In genomic region chr9:59733075-59733474, GRCm38 (mm10) we compare ENCODE assay signal across 27 mouse cellular contexts. TPM values are rescaled to one million over a fixed set of nuclear protein-coding genes. Genes with fewer than 3 reads are reported as not detected.
DNase-seq lines count a peak whose midpoint lies in the region; ATAC-seq and TF ChIP-seq lines count a peak whose summit lies in the region.
"Had no signal": no experiment of that assay in that cellular context is flagged by ENCODE, and none has a peak within 500 bp of the region (broad histone marks: within the 10 kb centered on the region; RNA-seq: fewer than 3 reads in every experiment).

No protein-coding gene starts in this region.

- H3K4me3 ChIP-seq in limb, embryonic 14.5 days (replicated peaks; ENCODE audit: low read length) = no peak overlapping the region
- no peak overlapping the region for H3K4me3 ChIP-seq in limb, embryonic 10.5 days
- H3K4me3 ChIP-seq in midbrain, embryonic 11.5 days (ENCODE audit: low read depth, low read length) = no peak overlapping the region
- H3K4me3 ChIP-seq in midbrain, embryonic 13.5 days (replicated peaks) = no peak overlapping the region
- no peak overlapping the region for H3K4me3 ChIP-seq in limb, embryonic 15.5 days
- H3K4me3 ChIP-seq in stomach, postnatal 0 days (ENCODE audit: low read depth, low read length) = no peak overlapping the region
- H3K4me3 ChIP-seq in forebrain, embryonic 11.5 days (ENCODE audit: low read depth, low read length) = no peak overlapping the region
- H3K4me3 ChIP-seq: embryonic facial prominence, embryonic 12.5 days; gastrocnemius, adult 2 months; hindbrain, embryonic 13.5 days; kidney, embryonic 15.5 days had no signal

- no peak for TF ChIP-seq EP300 in stomach, postnatal 0 days (optimal IDR thresholded peaks at IDR 0.05)

- H3K36me3 ChIP-seq in limb, embryonic 14.5 days (ENCODE audit: control insufficient read depth, insufficient read depth, low read length) = no peaks in the 10 kb centered on the region; the same call in 1 of the 2 replicates
- H3K36me3 ChIP-seq in limb, embryonic 10.5 days = peaks cover 13% of the 10 kb centered on the region
- H3K36me3 ChIP-seq in midbrain, embryonic 11.5 days (ENCODE audit: control insufficient read depth, insufficient read depth, low read length) = no peaks in the 10 kb centered on the region
- H3K36me3 ChIP-seq in midbrain, embryonic 13.5 days = peaks cover 9% of the 10 kb centered on the region
- H3K36me3 ChIP-seq in limb, embryonic 15.5 days = no peaks in the 10 kb centered on the region
- H3K36me3 ChIP-seq in stomach, postnatal 0 days (ENCODE audit: control insufficient read depth, insufficient read depth, low read length) = no peaks in the 10 kb centered on the region
- H3K36me3 ChIP-seq in forebrain, embryonic 11.5 days (ENCODE audit: control insufficient read depth, insufficient read depth, low read length) = no peaks in the 10 kb centered on the region
- H3K36me3 ChIP-seq: embryonic facial prominence, embryonic 12.5 days had no signal

- H3K9ac ChIP-seq in limb, embryonic 14.5 days (ENCODE audit: low read depth, low read length, severe bottlenecking) = no peak overlapping the region
- no peak overlapping the region for H3K9ac ChIP-seq in midbrain, embryonic 11.5 days (ENCODE audit: low read length)
- no peak overlapping the region for H3K9ac ChIP-seq in midbrain, embryonic 13.5 days (replicated peaks)
- H3K9ac ChIP-seq in limb, embryonic 15.5 days = no peak overlapping the region
- no peak overlapping the region for H3K9ac ChIP-seq in stomach, postnatal 0 days (ENCODE audit: low read length)
- H3K9ac ChIP-seq in forebrain, embryonic 11.5 days (ENCODE audit: low read length) = no peak overlapping the region
- H3K9ac ChIP-seq: embryonic facial prominence, embryonic 12.5 days; hindbrain, embryonic 13.5 days; kidney, embryonic 15.5 days had no signal

- H3K4me2 ChIP-seq in limb, embryonic 14.5 days (replicated peaks; ENCODE audit: low read depth, low read length, severe bottlenecking) = no peak overlapping the region
- no peak overlapping the region for H3K4me2 ChIP-seq in midbrain, embryonic 11.5 days
- no peak overlapping the region for H3K4me2 ChIP-seq in midbrain, embryonic 13.5 days (replicated peaks)
- H3K4me2 ChIP-seq in limb, embryonic 15.5 days = no peak overlapping the region
- no peak overlapping the region for H3K4me2 ChIP-seq in stomach, postnatal 0 days (replicated peaks; ENCODE audit: low read depth)
- no peak overlapping the region for H3K4me2 ChIP-seq in forebrain, embryonic 11.5 days (ENCODE audit: low read depth, low read length, severe bottlenecking)
- H3K4me2 ChIP-seq: embryonic facial prominence, embryonic 12.5 days; hindbrain, embryonic 13.5 days; kidney, embryonic 15.5 days; liver, embryonic 11.5 days had no signal

- no peak for TF ChIP-seq CTCF in stomach, postnatal 0 days (IDR thresholded peaks at IDR 0.05; ENCODE audit: low read depth)

- no peaks in the 10 kb centered on the region for H3K27me3 ChIP-seq in limb, embryonic 14.5 days (ENCODE audit: control insufficient read depth, insufficient read depth, low read length)
- no peaks in the 10 kb centered on the region for H3K27me3 ChIP-seq in limb, embryonic 10.5 days (ENCODE audit: low read depth, poor library complexity, severe bottlenecking)
- H3K27me3 ChIP-seq in midbrain, embryonic 11.5 days (ENCODE audit: control insufficient read depth, insufficient read depth, low read length) = no peaks in the 10 kb centered on the region
- H3K27me3 ChIP-seq in midbrain, embryonic 13.5 days = no peaks in the 10 kb centered on the region
- no peaks in the 10 kb centered on the region for H3K27me3 ChIP-seq in limb, embryonic 15.5 days
- no peaks in the 10 kb centered on the region for H3K27me3 ChIP-seq in stomach, postnatal 0 days (ENCODE audit: control insufficient read depth, insufficient read depth, low read length)
- H3K27me3 ChIP-seq in forebrain, embryonic 11.5 days (ENCODE audit: control insufficient read depth, insufficient read depth, low read length) = no peaks in the 10 kb centered on the region
- H3K27me3 ChIP-seq: CH12.LX; embryonic facial prominence, embryonic 12.5 days; hindbrain, embryonic 13.5 days; kidney, embryonic 15.5 days; Patski had no signal

- no peaks in the 10 kb centered on the region for H3K9me3 ChIP-seq in limb, embryonic 14.5 days (ENCODE audit: control insufficient read depth, low read length)
- no peaks in the 10 kb centered on the region for H3K9me3 ChIP-seq in limb, embryonic 10.5 days (replicated peaks)
- no peaks in the 10 kb centered on the region for H3K9me3 ChIP-seq in midbrain, embryonic 11.5 days (ENCODE audit: control insufficient read depth, low read length)
- no peaks in the 10 kb centered on the region for H3K9me3 ChIP-seq in midbrain, embryonic 13.5 days
- H3K9me3 ChIP-seq in limb, embryonic 15.5 days = no peaks in the 10 kb centered on the region
- no peaks in the 10 kb centered on the region for H3K9me3 ChIP-seq in stomach, postnatal 0 days (ENCODE audit: control insufficient read depth, low read length)
- no peaks in the 10 kb centered on the region for H3K9me3 ChIP-seq in forebrain, embryonic 11.5 days (ENCODE audit: control insufficient read depth, low read length)
- H3K9me3 ChIP-seq: embryonic facial prominence, embryonic 12.5 days; G1E; hindbrain, embryonic 13.5 days; kidney, embryonic 15.5 days had no signal

- TF ChIP-seq POLR2A in limb, embryonic 14.5 days (IDR thresholded peaks at IDR 0.05; ENCODE audit: borderline replicate concordance, extremely low read depth, insufficient read depth, insufficient read length) = no peak

- WGBS in limb, embryonic 14.5 days = 63% methylated on average over 6 of the region's 6 CpGs
- WGBS in limb, embryonic 10.5 days = 69% methylated on average over 6 of the region's 6 CpGs
- 73% methylated on average over 6 of the region's 6 CpGs for WGBS in midbrain, embryonic 11.5 days
- 81% methylated on average over 6 of the region's 6 CpGs for whole genome bisulfite sequencing in midbrain, embryonic 13.5 days
- 53% methylated on average over 6 of the region's 6 CpGs for WGBS in limb, embryonic 15.5 days
- WGBS in stomach, postnatal 0 days = 54% methylated on average over 6 of the region's 6 CpGs
- 85% methylated on average over 6 of the region's 6 CpGs for WGBS in forebrain, embryonic 11.5 days

- no peaks in the 10 kb centered on the region for H3K4me1 ChIP-seq in limb, embryonic 14.5 days (ENCODE audit: control insufficient read depth, insufficient read depth, low read length)
- H3K4me1 ChIP-seq in limb, embryonic 10.5 days = no peaks in the 10 kb centered on the region
- no peaks in the 10 kb centered on the region for H3K4me1 ChIP-seq in midbrain, embryonic 11.5 days (ENCODE audit: control insufficient read depth, insufficient read depth, low read length)
- H3K4me1 ChIP-seq in midbrain, embryonic 13.5 days (replicated peaks) = no peaks in the 10 kb centered on the region
- peaks cover 5% of the 10 kb centered on the region; the same call in 1 of the 2 replicates for H3K4me1 ChIP-seq in limb, embryonic 15.5 days
- no peaks in the 10 kb centered on the region for H3K4me1 ChIP-seq in stomach, postnatal 0 days (replicated peaks; ENCODE audit: control insufficient read depth, insufficient read depth)
- no peaks in the 10 kb centered on the region for H3K4me1 ChIP-seq in forebrain, embryonic 11.5 days (replicated peaks; ENCODE audit: control insufficient read depth, insufficient read depth, low read length)
- H3K4me1 ChIP-seq: embryonic facial prominence, embryonic 12.5 days; hindbrain, embryonic 13.5 days had no signal

- DNase-seq in limb, embryonic 14.5 days (ENCODE audit: low spot score) = no peak
- no peak for DNase-seq in limb, embryonic 10.5 days (ENCODE audit: low spot score)
- peak; percentile 57 for DNase-seq in midbrain, embryonic 11.5 days (ENCODE audit: low spot score, missing footprints)
- no peak for DNase-seq in stomach, postnatal 0 days (ENCODE audit: low spot score)
- no peak for DNase-seq in forebrain, embryonic 11.5 days (ENCODE audit: low spot score)
- DNase-seq: adrenal gland, adult 2 months; B cell, adult 2 months; cerebellum, adult 11-12 months; cerebellum, postnatal 10 days; gastrocnemius, adult 2 months; heart, postnatal 36 days; kidney, adult 11 months; layer of hippocampus, adult 9-11 months; midbrain, embryonic 14.5 days; right cerebral cortex, postnatal 14 days; thymus, adult 2 months; thymus, postnatal 4 days had no signal

- 0 out of 2 replicates have a peak overlapping the region, but pooled peaks have one; percentile 52 for H3K27ac ChIP-seq in limb, embryonic 14.5 days (replicated peaks; ENCODE audit: low read depth, low read length)
- no peak overlapping the region for H3K27ac ChIP-seq in limb, embryonic 10.5 days
- no peak overlapping the region for H3K27ac ChIP-seq in midbrain, embryonic 11.5 days (ENCODE audit: low read depth, low read length)
- H3K27ac ChIP-seq in midbrain, embryonic 13.5 days = no peak overlapping the region
- H3K27ac ChIP-seq in limb, embryonic 15.5 days = peak overlapping the region; percentile 48
- H3K27ac ChIP-seq in stomach, postnatal 0 days (replicated peaks) = peak overlapping the region; percentile 53
- H3K27ac ChIP-seq in forebrain, embryonic 11.5 days (ENCODE audit: low read depth, low read length) = no peak overlapping the region
- H3K27ac ChIP-seq: embryonic facial prominence, embryonic 12.5 days; gastrocnemius, adult 2 months; hindbrain, embryonic 13.5 days; kidney, embryonic 15.5 days had no signal

- ATAC-seq in limb, embryonic 14.5 days (ENCODE audit: low FRiP score, low read depth) = no peak
- no peak for ATAC-seq in midbrain, embryonic 11.5 days (ENCODE audit: low FRiP score)
- no peak for ATAC-seq in midbrain, embryonic 13.5 days
- ATAC-seq in limb, embryonic 15.5 days (ENCODE audit: insufficient number of reproducible peaks, low FRiP score, low TSS enrichment, low read depth) = 0 out of 2 replicates have a peak, but pooled peaks have one; percentile 30
- ATAC-seq in stomach, postnatal 0 days (ENCODE audit: low FRiP score, low TSS enrichment) = 0 out of 2 replicates have a peak, but pooled peaks have one; percentile 35
- ATAC-seq in forebrain, embryonic 11.5 days (replicated peaks; ENCODE audit: low FRiP score) = no peak
- ATAC-seq: forebrain, embryonic 14.5 days; Patski had no signal

RNA-seq across cellular contexts. Expression of gene Senp8, which starts 17.4 kb away (rescaled TPM):
- polyA plus RNA-seq in limb, embryonic 14.5 days (2012; rRNA removed) = 5.1 and 6.1 TPM in 2 replicates
- 8.2 and 9.4 TPM in 2 replicates for polyA plus RNA-seq in limb, embryonic 14.5 days (2014; fragmentation: Nextera tagmentation; extraction: Ambion mirVana)
- polyA plus RNA-seq in limb, embryonic 10.5 days (2016; fragmentation: Nextera tagmentation; extraction: Ambion mirVana) = 16.0 and 16.6 TPM in 2 replicates
- 26.1 and 26.8 TPM in 2 replicates for polyA plus RNA-seq in midbrain, embryonic 11.5 days (2014; fragmentation: Nextera tagmentation; extraction: Ambion mirVana)
- 14.4 and 16.3 TPM in 2 replicates for polyA plus RNA-seq in midbrain, embryonic 13.5 days (2015; fragmentation: Nextera tagmentation; extraction: Ambion mirVana)
- polyA plus RNA-seq in limb, embryonic 15.5 days (2015; fragmentation: Nextera tagmentation; extraction: Ambion mirVana) = 9.2 and 9.9 TPM in 2 replicates
- 4.2 and 4.3 TPM in 2 replicates for polyA plus RNA-seq in stomach, postnatal 0 days (2015; fragmentation: Nextera tagmentation; extraction: Ambion mirVana)
- polyA plus RNA-seq in forebrain, embryonic 11.5 days (2014; fragmentation: Nextera tagmentation; extraction: Ambion mirVana) = 16.0 and 19.8 TPM in 2 replicates

RNA-seq across cellular contexts. Expression of gene Myo9a, which starts 17.6 kb away (rescaled TPM):
- polyA plus RNA-seq in limb, embryonic 14.5 days (2012; rRNA removed) = 13.6 and 13.9 TPM in 2 replicates
- 19.2 and 20.5 TPM in 2 replicates for polyA plus RNA-seq in limb, embryonic 14.5 days (2014; fragmentation: Nextera tagmentation; extraction: Ambion mirVana)
- 8.5 and 12.3 TPM in 2 replicates for polyA plus RNA-seq in limb, embryonic 10.5 days (2016; fragmentation: Nextera tagmentation; extraction: Ambion mirVana)
- polyA plus RNA-seq in midbrain, embryonic 11.5 days (2014; fragmentation: Nextera tagmentation; extraction: Ambion mirVana) = 17.5 and 20.0 TPM in 2 replicates
- polyA plus RNA-seq in midbrain, embryonic 13.5 days (2015; fragmentation: Nextera tagmentation; extraction: Ambion mirVana) = 24.5 and 25.7 TPM in 2 replicates
- polyA plus RNA-seq in limb, embryonic 15.5 days (2015; fragmentation: Nextera tagmentation; extraction: Ambion mirVana) = 12.8 and 15.9 TPM in 2 replicates
- 3.8 and 4.0 TPM in 2 replicates for polyA plus RNA-seq in stomach, postnatal 0 days (2015; fragmentation: Nextera tagmentation; extraction: Ambion mirVana)
- polyA plus RNA-seq in forebrain, embryonic 11.5 days (2014; fragmentation: Nextera tagmentation; extraction: Ambion mirVana) = 18.4 and 19.2 TPM in 2 replicates

RNA-seq across cellular contexts. Expression of gene Gramd2, which starts 53.1 kb away (rescaled TPM):
- 10.5 and 11.7 TPM in 2 replicates for polyA plus RNA-seq in limb, embryonic 14.5 days (2012; rRNA removed)
- polyA plus RNA-seq in limb, embryonic 14.5 days (2014; fragmentation: Nextera tagmentation; extraction: Ambion mirVana) = 1.6 and 3.1 TPM in 2 replicates
- polyA plus RNA-seq in limb, embryonic 10.5 days (2016; fragmentation: Nextera tagmentation; extraction: Ambion mirVana) = 0.15 and 0.30 TPM in 2 replicates
- 0.15 and 0.18 TPM in 2 replicates for polyA plus RNA-seq in midbrain, embryonic 11.5 days (2014; fragmentation: Nextera tagmentation; extraction: Ambion mirVana)
- polyA plus RNA-seq in midbrain, embryonic 13.5 days (2015; fragmentation: Nextera tagmentation; extraction: Ambion mirVana) = 1.2 and 2.1 TPM in 2 replicates
- polyA plus RNA-seq in limb, embryonic 15.5 days (2015; fragmentation: Nextera tagmentation; extraction: Ambion mirVana) = 4.4 and 5.0 TPM in 2 replicates
- polyA plus RNA-seq in stomach, postnatal 0 days (2015; fragmentation: Nextera tagmentation; extraction: Ambion mirVana) = 5.9 and 6.7 TPM in 2 replicates
- polyA plus RNA-seq in forebrain, embryonic 11.5 days (2014; fragmentation: Nextera tagmentation; extraction: Ambion mirVana) = 0.40 and 0.48 TPM in 2 replicates
- polyA plus RNA-seq: G1E had no signal

Comparison
In these comparisons a context has a peak if more than half of its experiments do, and no peak if none do; other contexts are left out.
1. ATAC-seq: peak in limb, embryonic 15.5 days (single experiment) and stomach, postnatal 0 days (single experiment); none in limb, embryonic 14.5 days (single experiment), midbrain, embryonic 11.5 days (single experiment), midbrain, embryonic 13.5 days (single experiment) and forebrain, embryonic 11.5 days (single experiment).
2. H3K27ac ChIP-seq: peak in limb, embryonic 14.5 days (single experiment), limb, embryonic 15.5 days (single experiment) and stomach, postnatal 0 days (single experiment); none in limb, embryonic 10.5 days (single experiment), midbrain, embryonic 11.5 days (single experiment), midbrain, embryonic 13.5 days (single experiment) and forebrain, embryonic 11.5 days (single experiment).